Mouse (Mus musculus) thymus, adult 2 months (tissue): ENCODE measurements around the gene Trpm6. TPM values are rescaled to one million over a fixed set of nuclear protein-coding genes. Genes with fewer than 3 reads are reported as not detected.

Experiments
- DNase-seq: peaks from one replicate; pipeline ENCODE4 v3.0.0; 2021
- H3K27ac ChIP-seq: fragments of 200-500 bp; 2 replicates; pipeline ENCODE4 v1.5.1; 2012; ENCODE audit warnings: low read length, control low read depth; ENCODE audit not compliant: control insufficient read depth, insufficient read depth
- H3K27me3 ChIP-seq: fragments of 200-500 bp; 2 replicates; pipeline ENCODE4 v1.6.1; 2012; ENCODE audit warnings: mild to moderate bottlenecking, low read length, moderate library complexity, mixed read lengths; ENCODE audit not compliant: control insufficient read depth, insufficient read depth
- H3K36me3 ChIP-seq: fragments of 200-500 bp; 2 replicates; pipeline ENCODE4 v1.6.1; 2012; ENCODE audit warnings: mild to moderate bottlenecking, low read length, moderate library complexity; ENCODE audit not compliant: control insufficient read depth, insufficient read depth
- H3K4me1 ChIP-seq: fragments of 200-500 bp; replicated peaks from 2 replicates; pipeline ENCODE4 v1.6.1; 2012; ENCODE audit warnings: low read length; ENCODE audit not compliant: control insufficient read depth, insufficient read depth
- H3K4me3 ChIP-seq: fragments of 200-500 bp; 2 replicates; pipeline ENCODE4 v1.5.1; 2012; ENCODE audit warnings: mild to moderate bottlenecking, low read length, control low read depth, moderate library complexity; ENCODE audit not compliant: control insufficient read depth, insufficient read depth
- CTCF ChIP-seq: fragments of 200-500 bp; IDR thresholded peaks from 2 replicates; pipeline ENCODE4 v1.5.1; 2012; ENCODE audit warnings: mild to moderate bottlenecking, control low read depth, low read length, moderate library complexity, borderline replicate concordance; ENCODE audit not compliant: control insufficient read depth, poor library complexity, insufficient read depth; ENCODE audit errors: extremely low read depth
- POLR2A ChIP-seq: fragments of 200-500 bp; IDR thresholded peaks from 2 replicates; pipeline ENCODE4 v1.6.1; 2012; ENCODE audit warnings: mild to moderate bottlenecking, low read length, control low read depth, moderate library complexity; ENCODE audit not compliant: control insufficient read depth, poor library complexity, insufficient read depth; ENCODE audit errors: extremely low read depth
- WGBS: fragments of 180-500 bp; shearing (Covaris S2); methylation state at CpG from one replicate; pipeline ENCODE4 v1.1.7; 2018; 5-methylcytosine and 5-hydroxymethylcytosine counted together
- polyA plus RNA-seq: library from polyadenylated mRNA; depleted of rRNA; stranded (reverse); fragments of >200 nt; gene quantifications from 2 replicates; pipeline ENCODE4 v1.2.3, GENCODE M21; 2012; rRNA removed

The Trpm6 gene
- polyA plus RNA-seq: 0.07 and 0.19 TPM in 2 replicates

DNA sequence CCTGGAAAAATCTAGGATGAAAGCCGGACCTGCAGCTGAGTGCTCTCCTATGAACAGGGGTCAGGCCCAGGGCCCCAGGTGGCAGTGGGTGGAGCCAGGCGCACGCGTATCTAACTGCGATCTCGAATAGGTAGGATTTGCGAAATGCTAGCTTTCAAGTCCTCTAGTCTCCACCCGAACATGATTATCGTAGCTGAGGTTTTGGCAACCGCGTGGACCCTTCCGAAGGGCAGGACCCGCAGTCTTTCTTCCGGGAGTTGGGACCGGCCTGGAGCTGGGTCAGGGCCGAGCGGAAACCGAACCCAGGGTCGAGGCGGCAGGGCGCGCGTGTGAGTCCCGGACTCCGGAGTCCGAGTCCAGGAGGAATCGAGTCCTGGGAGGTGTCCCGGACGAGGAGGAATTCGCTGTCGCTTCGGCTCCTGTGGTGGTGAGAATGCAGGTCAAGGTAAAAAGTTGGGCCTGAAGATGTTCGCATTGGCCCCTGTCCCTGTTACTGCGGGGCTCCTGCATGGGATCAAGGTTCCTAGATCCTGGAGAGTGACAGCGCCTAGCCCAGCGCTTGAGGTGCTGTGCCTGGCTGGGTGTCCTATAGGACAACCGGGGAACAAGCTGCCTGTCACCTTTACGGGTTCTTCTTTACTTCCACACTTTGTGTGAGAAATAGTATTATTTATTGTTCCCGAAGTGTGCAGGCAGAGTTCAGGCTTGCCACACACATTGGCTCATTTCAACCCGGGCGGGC lies at the start of gene Trpm6:
Gene Trpm6 (plus strand): TSS at position 386 of the 742 bp plus-strand sequence.
- no peak within 1 kb of the TSS for H3K27ac ChIP-seq
- WGBS: 14% methylated on average over 41 of the region's 41 CpGs
- no peaks in the 10 kb centered on the region for H3K4me1 ChIP-seq
- no peak for DNase-seq
- H3K27me3 ChIP-seq: peaks cover 7% of the 10 kb centered on the region; the same call in 1 of the 2 replicates
- peak within 1 kb of the TSS; percentile 4; the same call in 1 of the 2 replicates for H3K4me3 ChIP-seq
- TF ChIP-seq POLR2A (no peak), CTCF (no peak)
- H3K36me3 ChIP-seq: no peaks in the 10 kb centered on the region

DNA sequence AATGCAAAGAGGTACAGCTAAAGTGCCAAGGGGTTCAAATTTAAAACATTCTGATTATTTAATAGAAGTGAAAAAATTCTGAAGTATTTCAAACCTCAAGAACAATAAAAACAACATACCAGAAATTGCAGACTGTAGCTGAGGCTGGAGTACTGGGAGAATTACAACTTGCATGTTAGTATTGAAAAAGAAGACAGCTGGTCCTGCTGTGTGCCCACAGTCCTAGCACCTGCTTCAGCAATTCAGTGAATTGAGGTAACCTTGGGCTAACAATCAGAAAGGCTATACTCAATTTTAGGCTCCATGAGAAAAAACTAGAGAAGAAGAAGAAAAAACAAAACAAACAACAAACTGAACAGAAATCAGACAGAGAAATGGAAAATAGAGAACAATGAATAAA lies 41.7 kb upstream of the Trpm6 start:
- Histone ChIP-seq H3K27ac (no peak overlapping the region), H3K36me3 (no peaks in the 10 kb centered on the region), H3K27me3 (no peaks in the 10 kb centered on the region), H3K4me3 (no peak overlapping the region), H3K4me1 (no peaks in the 10 kb centered on the region)
- TF ChIP-seq POLR2A (no peak), CTCF (no peak)
- DNase-seq: no peak

DNA sequence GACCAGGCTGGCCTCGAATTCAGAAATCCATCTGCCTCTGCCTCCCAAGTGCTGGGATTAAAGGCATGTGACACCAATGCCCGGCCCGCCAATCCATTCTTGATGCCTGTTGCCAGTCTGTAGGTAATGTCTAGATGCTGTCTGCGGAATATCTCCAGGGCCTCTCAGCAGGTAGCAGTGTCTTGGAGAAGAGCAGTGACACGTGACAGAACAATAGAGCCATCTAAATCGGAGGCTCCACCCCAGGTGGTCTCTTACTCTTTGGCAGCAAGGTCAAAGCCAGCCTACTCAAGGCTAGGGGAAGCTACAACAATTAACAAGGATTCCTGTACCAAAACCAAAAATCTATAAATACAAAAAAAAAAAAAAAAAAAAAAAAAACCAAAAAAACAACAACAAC lies 38.9 kb upstream of the Trpm6 start:
- no peak for TF ChIP-seq POLR2A
- TF ChIP-seq CTCF: no peak
- no peaks in the 10 kb centered on the region for H3K36me3 ChIP-seq

DNA sequence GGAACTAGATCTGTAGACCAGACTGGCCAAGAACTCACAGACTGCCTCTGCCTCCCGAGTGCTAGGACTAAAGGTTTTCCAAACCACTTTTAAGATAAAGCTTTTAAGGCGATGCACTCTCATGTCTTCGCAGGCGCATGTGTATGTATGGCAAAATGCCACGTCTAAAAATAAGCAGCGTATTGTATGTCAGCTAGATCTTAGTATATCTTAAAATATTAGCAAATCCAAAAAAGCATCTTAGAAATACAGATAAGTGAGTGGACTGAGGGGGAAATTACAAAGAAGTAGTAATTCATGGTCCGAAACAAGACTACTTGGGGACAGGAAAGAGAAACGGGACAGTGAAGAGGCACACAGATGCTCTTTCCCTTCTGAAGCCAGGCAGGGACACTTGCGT lies 38.2 kb upstream of the Trpm6 start:
- Histone ChIP-seq H3K27me3 (no peaks in the 10 kb centered on the region), H3K4me1 (peaks cover 11% of the 10 kb centered on the region), H3K4me3 (no peak overlapping the region), H3K36me3 (no peaks in the 10 kb centered on the region), H3K27ac (no peak overlapping the region)
- TF ChIP-seq CTCF: no peak
- TF ChIP-seq POLR2A: no peak
- 94% methylated on average over 9 of the region's 9 CpGs for WGBS
- DNase-seq: no peak

More for the DNA sequence above, 38.9 kb upstream of the Trpm6 start:
- no peak for DNase-seq
- 92% methylated on average over 6 of the region's 6 CpGs for WGBS
- Histone ChIP-seq H3K4me3 (no peak overlapping the region), H3K4me1 (peaks cover 11% of the 10 kb centered on the region), H3K27me3 (no peaks in the 10 kb centered on the region), H3K27ac (no peak overlapping the region)

DNA sequence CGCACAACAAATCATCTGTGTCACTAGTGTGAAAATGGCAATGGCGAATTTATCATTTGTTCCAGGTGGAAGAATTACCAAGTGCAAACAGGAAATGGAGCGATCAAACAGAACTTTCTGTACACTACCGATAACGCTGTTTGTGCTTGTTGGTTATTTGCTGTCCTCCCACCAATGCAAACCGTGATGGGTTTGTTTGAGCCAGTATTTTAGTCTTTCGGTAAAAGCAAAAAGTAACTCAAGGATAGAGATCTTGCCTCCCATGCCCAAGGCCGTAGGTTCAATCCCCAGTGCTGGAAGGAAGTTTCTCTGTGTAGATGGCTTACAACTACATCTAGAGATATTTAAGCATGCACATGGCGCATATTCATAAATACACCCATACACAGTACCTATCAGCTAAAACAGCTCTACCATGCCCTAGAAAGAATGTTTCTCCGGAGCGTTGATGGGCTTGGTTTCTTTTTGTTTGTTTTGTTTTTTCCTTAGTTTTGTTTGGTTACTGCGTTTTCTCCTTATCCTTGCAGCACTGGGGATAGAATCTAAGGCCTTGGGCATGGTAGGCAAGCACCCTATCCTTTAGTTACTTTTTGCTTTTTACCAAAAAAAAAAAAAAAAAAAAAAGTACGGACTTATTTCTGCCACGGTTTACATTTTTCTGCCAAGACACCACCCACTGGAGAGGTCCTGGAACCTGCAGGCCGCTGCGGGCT lies 37.5 kb upstream of the Trpm6 start:
- peaks cover 11% of the 10 kb centered on the region for H3K4me1 ChIP-seq
- no peak for TF ChIP-seq POLR2A
- TF ChIP-seq CTCF: no peak
- H3K27ac ChIP-seq: peak overlapping the region; percentile 45
- H3K4me3 ChIP-seq: peak overlapping the region; percentile 42
- no peak for DNase-seq
- WGBS: 56% methylated on average over 16 of the region's 16 CpGs
- no peaks in the 10 kb centered on the region for H3K36me3 ChIP-seq
- H3K27me3 ChIP-seq: no peaks in the 10 kb centered on the region

DNA sequence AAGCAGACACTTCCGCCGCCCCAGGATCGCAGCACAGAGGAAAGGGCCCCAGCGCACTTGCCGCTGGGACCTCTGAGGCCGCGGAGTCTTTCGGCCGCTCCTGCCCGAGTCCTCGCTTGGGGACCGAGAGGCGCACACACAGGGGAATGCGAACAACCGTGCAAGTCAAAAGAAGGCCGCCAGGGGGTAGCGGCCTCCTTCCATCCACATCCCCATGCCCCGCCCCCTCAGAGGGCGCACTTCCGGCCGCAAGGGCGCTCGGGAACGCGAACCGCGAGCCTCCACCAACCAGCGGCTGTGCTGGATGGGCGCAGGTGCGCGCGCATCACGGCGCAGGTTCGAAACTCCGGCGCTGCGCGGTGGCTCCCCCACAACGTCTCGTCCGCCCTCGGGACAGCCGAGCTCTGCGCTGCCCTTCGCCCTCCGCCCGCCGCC lies 36.9 kb upstream of the Trpm6 start, which contains the start of gene D030056L22Rik:
Gene D030056L22Rik (plus strand): TSS at position 328 of the 435 bp plus-strand sequence.
- peaks cover 1% of the 10 kb centered on the region; the same call in 1 of the 2 replicates for H3K36me3 ChIP-seq
- under 1% methylated on average over 49 of the region's 49 CpGs for WGBS
- H3K27me3 ChIP-seq: no peaks in the 10 kb centered on the region
- peak; percentile 99 for DNase-seq
- TF ChIP-seq CTCF (peak; percentile 87; the same call in 1 of the 2 replicates), POLR2A (peak; percentile 54; the same call in 1 of the 2 replicates)
- H3K27ac ChIP-seq: peak within 1 kb of the TSS; percentile 45
- peaks cover 11% of the 10 kb centered on the region for H3K4me1 ChIP-seq
- H3K4me3 ChIP-seq: peak within 1 kb of the TSS; percentile 50
